In genomic region chr8:113883994-113884393, GRCm38 (mm10) we compare ENCODE assay signal across 32 mouse cellular contexts. TPM values are rescaled to one million over a fixed set of nuclear protein-coding genes. Genes with fewer than 3 reads are reported as not detected.
DNase-seq lines count a peak whose midpoint lies in the region; ATAC-seq and TF ChIP-seq lines count a peak whose summit lies in the region.
"Had no signal": no experiment of that assay in that cellular context is flagged by ENCODE, and none has a peak within 500 bp of the region (broad histone marks: within the 10 kb centered on the region; RNA-seq: fewer than 3 reads in every experiment).

No protein-coding gene starts in this region.

- H3K27ac ChIP-seq in heart, embryonic 11.5 days (ENCODE audit: low read depth, low read length): no peak overlapping the region
- no peak overlapping the region for H3K27ac ChIP-seq in heart, adult 2 months
- H3K27ac ChIP-seq: embryonic facial prominence, embryonic 10.5 days; embryonic facial prominence, embryonic 15.5 days; heart, embryonic 13.5 days; hindbrain, embryonic 14.5 days; liver, embryonic 14.5 days; neural tube, embryonic 13.5 days had no signal

- H3K9me3 ChIP-seq in heart, embryonic 11.5 days (replicated peaks; ENCODE audit: control insufficient read depth, low read length): no peaks in the 10 kb centered on the region
- H3K9me3 ChIP-seq: embryonic facial prominence, embryonic 10.5 days; embryonic facial prominence, embryonic 15.5 days; heart, embryonic 13.5 days; neural tube, embryonic 13.5 days had no signal

- DNase-seq in heart, adult 11 months: peak; percentile 66
- peak; percentile 21 for DNase-seq in Muller cell, postnatal 12 days (ENCODE audit: inconsistent ontology term)
- DNase-seq in ZHBTc4 (ENCODE audit: low read depth, low spot score): peak; percentile 75
- peak; percentile 32 for DNase-seq in retina, postnatal 1 day
- no peak for DNase-seq in heart, adult 2 months
- DNase-seq in gastrocnemius, postnatal 36 days: no peak
- DNase-seq: adrenal gland, adult 8-10 months; B cell, adult 2 months; cerebellum, adult 9-10 months; cerebellum, postnatal 36 days; gastrocnemius, postnatal 10 days; heart, adult 18-20 months; heart, postnatal 10 days; kidney, adult 9 months; kidney, postnatal 10 days; liver; lung, adult 2 months; lung, postnatal 10 days; right cerebral cortex, postnatal 25 days; thymus, adult 18-20 months; thymus, postnatal 25 days had no signal

- no peak for TF ChIP-seq POLR2A in heart, adult 2 months (IDR thresholded peaks at IDR 0.05; ENCODE audit: insufficient read depth, low read depth, low read length)

- 40% methylated on average over 7 of the region's 7 CpGs for WGBS in heart, embryonic 11.5 days (ENCODE audit: insufficient replicate concordance)
- WGBS in heart, adult 2 months: 39% methylated on average over 7 of the region's 7 CpGs

- H3K9ac ChIP-seq in heart, embryonic 11.5 days (ENCODE audit: low read depth, low read length): no peak overlapping the region
- H3K9ac ChIP-seq in heart, adult 2 months (ENCODE audit: low read depth, low read length): no peak overlapping the region
- H3K9ac ChIP-seq: embryonic facial prominence, embryonic 15.5 days; heart, embryonic 13.5 days; hindbrain, embryonic 14.5 days; liver, embryonic 14.5 days; neural tube, embryonic 13.5 days had no signal

- H3K36me3 ChIP-seq in heart, embryonic 11.5 days (ENCODE audit: control insufficient read depth, insufficient read depth, low read length): no peaks in the 10 kb centered on the region
- no peaks in the 10 kb centered on the region for H3K36me3 ChIP-seq in heart, adult 2 months (ENCODE audit: control insufficient read depth, insufficient read depth, low read length)
- H3K36me3 ChIP-seq: embryonic facial prominence, embryonic 10.5 days; embryonic facial prominence, embryonic 15.5 days; G1E; heart, embryonic 13.5 days; neural tube, embryonic 13.5 days had no signal

- TF ChIP-seq CTCF in heart, adult 2 months (IDR thresholded peaks at IDR 0.05): no peak

- TF ChIP-seq EP300 in heart, adult 2 months (IDR thresholded peaks at IDR 0.05; ENCODE audit: insufficient read depth, low read depth, low read length): no peak

- no peak overlapping the region for H3K4me2 ChIP-seq in heart, embryonic 11.5 days
- H3K4me2 ChIP-seq: embryonic facial prominence, embryonic 15.5 days; heart, embryonic 13.5 days; hindbrain, embryonic 14.5 days; neural tube, embryonic 13.5 days had no signal

- no peaks in the 10 kb centered on the region for H3K27me3 ChIP-seq in heart, embryonic 11.5 days (ENCODE audit: control insufficient read depth, insufficient read depth, low read length)
- no peaks in the 10 kb centered on the region for H3K27me3 ChIP-seq in heart, adult 2 months (ENCODE audit: control insufficient read depth, insufficient read depth, low read length)
- H3K27me3 ChIP-seq: embryonic facial prominence, embryonic 15.5 days; heart, embryonic 13.5 days; neural tube, embryonic 13.5 days; Patski had no signal

- intact Hi-C loops in heart, adult 2 months (cut with DNase I): no loop called here
- intact Hi-C loops in gastrocnemius, postnatal 36 days (cut with DNase I): no loop called here

- no peak for ATAC-seq in heart, embryonic 11.5 days (replicated peaks; ENCODE audit: insufficient number of reproducible peaks, low FRiP score, low TSS enrichment)
- ATAC-seq: intestine, postnatal 0 days; Patski had no signal

- H3K4me1 ChIP-seq in heart, embryonic 11.5 days (ENCODE audit: control insufficient read depth, insufficient read depth, low read length): no peaks in the 10 kb centered on the region
- H3K4me1 ChIP-seq in heart, adult 2 months (ENCODE audit: control insufficient read depth, insufficient read depth, low read length): no peaks in the 10 kb centered on the region
- H3K4me1 ChIP-seq: embryonic facial prominence, embryonic 15.5 days; heart, embryonic 13.5 days; neural tube, embryonic 13.5 days had no signal

- no peaks in the 10 kb centered on the region for H3K79me2 ChIP-seq in heart, adult 2 months (replicated peaks; ENCODE audit: control insufficient read depth, insufficient read depth, low read length)

- no peak overlapping the region for H3K4me3 ChIP-seq in heart, embryonic 11.5 days (ENCODE audit: low read depth, low read length)
- no peak overlapping the region for H3K4me3 ChIP-seq in heart, adult 2 months
- H3K4me3 ChIP-seq: embryonic facial prominence, embryonic 10.5 days; embryonic facial prominence, embryonic 15.5 days; heart, embryonic 13.5 days; neural tube, embryonic 13.5 days had no signal

RNA-seq across cellular contexts. Expression of gene Adamts18, which starts 35.5 kb away (rescaled TPM):
- polyA plus RNA-seq in heart, embryonic 11.5 days (2014; fragmentation: Nextera tagmentation; extraction: Ambion mirVana): 3.2 and 4.6 TPM in 2 replicates
- not detected for total RNA-seq in heart, adult 2 months (2021)
- polyA plus RNA-seq in heart, adult 2 months (2012; rRNA removed): 0.04 TPM in 1 of 2 replicates, not detected in the other
- total RNA-seq in gastrocnemius, postnatal 36 days (2021): under 1 TPM; 0.05 to 0.26 TPM
- total RNA-seq: hematopoietic stem cell, adult 5-6 weeks had no signal
- polyA plus RNA-seq: G1E; lung, adult 2 months; Patski had no signal

Comparison
In these comparisons a context has a peak if more than half of its experiments do, and no peak if none do; other contexts are left out.
1. DNase-seq: peak in heart, adult 11 months (single experiment), Muller cell, postnatal 12 days (single experiment), ZHBTc4 (single experiment) and retina, postnatal 1 day (single experiment); none in heart, adult 2 months (0 of 2) and gastrocnemius, postnatal 36 days (0 of 2).